Mouse (Mus musculus): ENCODE measurements around the gene Pik3c2g. TPM values are rescaled to one million over a fixed set of nuclear protein-coding genes. Genes with fewer than 3 reads are reported as not detected.

Gene Pik3c2g
- total RNA-seq (2021): 10 to 100 TPM in 1 of 2 experiments, under 1 TPM in 1; 0.17 to 52.1 TPM
- 3.9 and 4.2 TPM in 2 replicates for polyA plus RNA-seq (2012; rRNA removed)
- long read RNA-seq: 0 reads

DNA sequence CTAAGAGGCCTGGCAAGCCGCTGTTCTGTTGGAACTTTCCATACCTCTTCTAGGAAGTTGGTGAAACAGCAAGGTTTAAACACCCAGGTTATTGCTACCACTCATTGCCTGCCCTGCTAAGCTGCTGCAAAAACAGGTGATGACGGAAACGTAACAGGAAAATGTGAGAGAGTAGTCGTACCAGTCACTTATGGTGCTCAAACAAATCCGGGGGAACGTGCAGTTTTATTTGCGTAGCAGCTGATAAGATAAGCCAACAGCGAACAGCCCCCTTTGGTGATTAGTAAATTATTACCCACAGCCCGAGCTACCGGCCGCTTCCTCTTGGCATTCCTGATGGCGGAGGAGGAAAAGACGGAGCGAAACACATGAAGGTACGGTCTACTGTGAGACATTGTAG lies at the start of gene Pik3c2g:
Pik3c2g (plus strand) TSS at position 330 of the 400 bp plus-strand sequence.
- no peak for DNase-seq

DNA sequence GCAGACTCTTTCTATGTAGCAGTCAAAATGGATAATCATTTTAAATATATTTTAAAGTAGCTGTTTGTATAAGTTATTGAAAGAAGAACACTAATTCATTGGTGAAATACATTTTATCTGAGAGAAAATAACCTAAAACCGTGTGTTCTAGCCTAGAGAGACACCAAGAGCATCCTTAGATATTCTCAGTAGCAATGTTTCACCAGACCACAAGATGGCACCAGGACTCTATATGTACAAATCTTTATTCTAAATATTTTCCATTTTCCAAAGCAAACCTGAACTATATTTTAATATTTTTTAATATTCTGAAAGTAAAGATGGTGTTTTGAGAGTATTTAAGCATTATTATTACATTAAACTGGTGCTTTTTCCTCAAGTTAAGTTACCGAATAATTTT lies 48.6 kb upstream of the Pik3c2g start:
- no peak for DNase-seq

DNA sequence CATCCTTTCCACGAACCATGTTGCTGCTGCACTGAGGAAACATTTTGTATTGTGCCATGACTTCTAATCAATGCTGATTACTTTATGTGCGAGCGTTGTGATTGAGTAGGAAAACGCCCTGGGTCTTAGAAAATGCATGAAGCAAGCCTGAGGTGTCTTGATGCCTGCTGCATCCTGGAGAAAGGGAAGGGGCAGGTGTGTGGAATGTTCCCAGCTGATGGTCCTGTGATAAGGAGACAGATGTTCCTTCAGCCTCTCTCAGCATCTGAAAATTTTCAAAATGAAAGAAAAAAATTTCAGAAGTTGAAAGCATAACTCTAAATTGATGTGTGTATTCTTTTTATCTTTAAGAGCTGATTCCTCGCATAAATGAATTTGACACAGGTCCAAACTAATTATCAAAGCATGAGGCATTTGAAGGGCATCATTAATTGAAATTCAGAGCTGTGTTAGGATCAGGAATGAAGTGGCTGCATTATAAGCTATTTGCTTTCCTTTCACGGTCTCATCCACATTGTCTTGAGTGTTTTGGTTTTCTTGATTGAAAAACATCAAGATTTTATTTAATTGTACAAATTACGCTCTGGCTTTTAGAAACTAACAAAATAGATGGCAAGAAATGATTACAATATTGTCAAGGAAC lies 31.4 kb upstream of the Pik3c2g start:
- DNase-seq: no peak

DNA sequence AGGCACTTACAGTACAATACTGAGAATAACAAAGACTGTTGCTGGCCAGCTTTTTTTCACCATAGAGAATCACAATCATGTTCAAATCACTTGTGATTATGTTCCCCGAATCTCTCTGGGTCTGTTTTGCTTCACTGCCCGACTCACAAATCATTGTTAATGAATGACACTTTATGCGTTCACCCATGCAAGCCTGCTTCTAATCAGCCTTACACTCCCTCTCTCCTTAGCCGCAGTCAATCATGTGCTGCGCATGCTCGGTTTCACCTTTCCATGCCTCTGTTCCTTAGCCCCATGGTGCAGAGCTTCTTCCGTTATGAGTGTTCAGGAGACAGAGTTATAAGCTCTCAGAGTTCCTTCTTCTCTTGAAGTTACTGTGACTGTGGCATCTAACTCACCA lies 17.8 kb upstream of the Pik3c2g start:
- DNase-seq: no peak

DNA sequence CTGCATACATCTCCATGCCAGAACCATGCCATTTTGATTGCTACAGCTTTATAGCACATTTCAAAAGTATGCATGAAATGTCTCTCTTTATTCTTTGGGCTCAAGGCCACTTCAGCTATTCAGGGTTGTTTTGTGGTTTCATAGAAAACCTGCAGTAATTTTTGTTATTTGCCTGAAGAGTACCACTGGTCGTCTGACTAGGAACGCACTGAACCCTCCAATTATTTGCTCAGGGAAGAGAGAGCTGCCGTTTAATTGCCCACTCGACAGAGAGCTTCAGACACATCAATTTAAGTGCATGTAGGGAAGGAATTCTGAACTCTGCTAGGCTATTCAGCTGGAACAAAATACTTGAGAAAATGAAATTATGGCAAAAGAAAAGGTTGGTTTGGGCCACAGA lies 11.2 kb upstream of the Pik3c2g start:
- DNase-seq: peak; percentile 10

DNA sequence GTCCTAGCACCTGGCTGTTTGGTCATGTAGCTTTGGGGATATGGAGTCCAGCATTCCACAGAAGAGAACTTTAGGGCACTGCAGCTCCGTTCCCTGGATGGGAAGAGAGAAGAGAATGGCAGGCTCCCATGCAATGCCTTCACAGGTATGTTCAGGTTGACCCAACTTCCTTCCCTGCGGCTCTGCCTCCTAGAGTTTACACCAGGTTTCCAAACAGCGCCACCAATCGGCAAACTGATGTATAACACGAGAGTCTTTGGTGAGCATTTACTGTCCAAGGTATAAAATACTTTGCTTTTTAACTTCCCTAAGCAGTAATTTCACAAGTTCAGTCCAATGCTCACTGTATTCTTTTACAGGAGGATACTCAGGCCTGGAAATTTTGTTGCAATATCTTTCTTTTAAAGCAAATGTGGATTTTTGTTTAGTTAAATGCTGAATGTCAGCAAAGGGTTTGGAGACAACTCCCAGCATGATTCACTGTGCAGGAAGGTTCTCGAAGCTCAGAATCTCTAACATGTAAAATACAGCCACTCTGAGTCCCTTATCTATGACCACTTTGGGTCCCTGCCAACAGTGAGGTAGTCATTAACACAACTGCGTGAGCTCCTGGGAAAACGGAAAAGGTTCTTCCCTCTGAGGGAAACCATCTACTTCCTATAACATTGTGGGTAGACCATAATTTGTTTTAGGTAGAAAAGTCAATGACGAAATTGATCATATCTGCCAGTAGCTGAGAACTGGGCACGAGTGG lies 10.6 kb upstream of the Pik3c2g start:
- peak; percentile 21 for DNase-seq

DNA sequence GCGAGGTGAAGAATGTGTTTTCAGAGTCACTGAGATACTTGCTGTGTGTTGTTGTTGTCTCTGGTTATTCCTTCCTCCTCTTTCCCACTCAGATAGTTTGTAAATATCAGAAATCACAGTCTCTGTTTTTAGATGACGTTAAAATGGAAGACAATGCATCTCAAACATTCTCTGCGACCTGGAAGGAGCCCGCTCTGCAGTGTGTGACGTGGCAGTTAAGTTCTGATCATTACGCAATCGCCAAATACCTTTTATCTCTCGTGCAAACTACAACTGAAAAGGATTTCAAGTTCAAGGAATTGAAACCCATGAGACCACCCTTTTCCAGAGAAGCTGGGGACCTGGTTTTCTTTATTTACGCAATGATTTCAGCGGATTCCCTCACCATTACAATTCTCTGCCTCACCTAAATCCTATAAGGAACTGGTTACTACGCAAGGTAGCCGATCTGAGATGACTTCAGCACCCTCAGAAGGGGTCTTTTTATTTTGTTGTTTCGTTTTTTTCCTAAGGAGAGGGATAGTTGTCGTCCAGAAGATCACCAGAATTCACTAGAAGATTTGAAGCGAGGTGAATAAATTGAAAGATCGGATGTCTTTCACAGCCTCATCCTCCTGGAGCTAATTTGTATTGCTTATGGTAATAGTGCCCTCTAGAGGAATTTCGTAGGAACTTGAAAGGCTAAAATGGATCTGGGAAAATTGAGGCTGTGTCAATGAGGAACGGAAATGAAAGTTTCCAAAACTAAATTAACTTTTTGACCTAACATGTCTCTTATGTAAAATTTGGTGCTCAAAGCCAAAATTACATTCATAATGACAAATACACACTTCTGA lies 9.8 kb upstream of the Pik3c2g start:
- DNase-seq: no peak

DNA sequence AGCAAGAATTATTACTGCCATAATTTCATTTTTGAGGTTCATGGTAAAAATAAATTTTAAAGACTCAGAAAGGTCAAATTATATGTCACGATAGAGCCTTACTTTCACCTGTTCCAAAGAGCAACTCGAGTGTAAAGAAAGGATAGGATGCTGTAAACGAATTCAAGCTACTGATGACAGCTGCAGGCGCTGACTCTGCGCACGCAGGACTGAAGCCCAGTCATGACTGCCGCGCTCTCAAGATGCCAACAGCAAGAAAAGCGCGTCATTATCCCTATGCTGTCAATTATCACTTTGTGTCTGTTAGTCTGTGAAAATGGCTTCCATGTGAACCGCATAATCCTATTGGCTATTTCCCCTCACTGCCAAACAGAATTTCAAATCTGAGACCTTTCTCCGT lies 457 bp downstream of the Pik3c2g start:
- no peak for DNase-seq

DNA sequence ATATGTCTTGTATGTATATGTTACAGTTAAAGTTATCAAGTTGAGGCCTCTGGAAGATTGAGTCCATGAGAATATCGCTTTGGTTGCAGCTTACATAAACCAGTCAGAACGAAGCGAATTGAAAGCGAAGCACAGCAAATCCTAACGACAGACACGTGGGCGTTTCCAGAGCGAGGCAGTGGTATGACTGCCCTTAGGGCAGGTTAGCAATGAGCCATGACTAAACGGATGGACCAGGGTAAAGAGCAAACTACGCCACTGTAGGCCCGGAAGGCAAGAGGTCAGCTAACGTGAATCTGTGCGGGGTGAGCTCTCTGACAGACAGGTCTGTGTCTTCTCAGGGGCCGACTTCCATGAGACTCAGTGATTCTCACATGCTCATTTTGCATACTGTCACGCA lies 1.4 kb downstream of the Pik3c2g start:
- DNase-seq: no peak

DNA sequence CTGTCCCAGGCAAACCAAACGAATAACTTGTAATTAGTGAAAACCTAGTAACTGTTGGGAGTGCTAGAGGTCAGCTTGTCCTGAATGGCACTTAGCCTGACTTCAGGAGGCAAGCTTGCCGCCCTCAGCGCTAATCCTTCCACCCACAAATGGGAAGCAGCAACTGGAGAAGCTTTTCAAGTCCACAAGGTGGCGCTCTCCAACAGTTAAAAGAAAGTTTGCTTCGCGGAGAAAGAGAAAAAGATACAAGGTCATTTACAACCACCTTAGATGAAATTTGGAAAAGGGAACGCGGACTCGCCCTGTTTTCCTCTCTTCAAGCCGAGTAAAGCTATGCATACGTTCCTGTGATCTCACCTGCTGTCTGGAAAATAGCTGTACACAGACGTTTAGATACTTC lies 2.3 kb downstream of the Pik3c2g start:
- peak; percentile 51 for DNase-seq

DNA sequence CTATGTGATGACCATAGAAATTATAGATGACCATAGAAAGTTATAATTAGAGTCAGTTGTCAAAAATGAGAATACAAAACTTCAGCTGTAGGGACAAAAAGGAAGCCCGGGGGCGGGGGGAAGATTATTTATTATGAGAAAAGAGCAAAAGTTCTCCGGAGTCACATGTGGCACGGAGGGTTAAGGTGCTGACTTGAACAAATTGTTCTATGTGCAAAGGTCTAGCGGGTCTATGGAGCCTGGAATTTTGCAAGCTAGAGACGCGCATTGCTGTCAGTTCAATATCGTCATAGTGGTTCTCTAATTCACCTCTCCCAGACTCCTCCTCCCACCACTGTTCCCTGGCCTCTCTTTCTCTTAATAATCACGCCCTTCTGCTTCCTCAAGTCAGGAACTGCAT lies 2.8 kb downstream of the Pik3c2g start:
- no peak for DNase-seq

DNA sequence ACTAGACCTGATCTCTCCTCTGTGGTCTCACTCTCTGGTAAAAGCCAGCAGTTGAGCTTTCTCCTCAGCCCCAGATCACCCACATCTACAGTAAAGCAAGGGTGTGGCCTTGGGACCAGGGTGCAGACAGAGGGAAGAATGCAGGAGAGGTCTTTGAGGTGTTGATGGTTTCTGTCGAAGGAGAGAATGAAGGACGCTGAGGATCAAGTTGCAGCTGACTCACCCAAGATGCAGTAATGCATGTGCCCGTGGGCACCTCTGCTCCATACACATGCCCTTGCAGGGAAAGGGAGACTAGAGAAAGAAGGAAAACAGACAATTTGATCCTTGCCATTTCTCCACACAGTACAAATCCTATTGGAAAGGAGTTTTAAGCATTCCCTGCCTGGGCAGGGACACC lies 5.1 kb downstream of the Pik3c2g start:
- DNase-seq: no peak

DNA sequence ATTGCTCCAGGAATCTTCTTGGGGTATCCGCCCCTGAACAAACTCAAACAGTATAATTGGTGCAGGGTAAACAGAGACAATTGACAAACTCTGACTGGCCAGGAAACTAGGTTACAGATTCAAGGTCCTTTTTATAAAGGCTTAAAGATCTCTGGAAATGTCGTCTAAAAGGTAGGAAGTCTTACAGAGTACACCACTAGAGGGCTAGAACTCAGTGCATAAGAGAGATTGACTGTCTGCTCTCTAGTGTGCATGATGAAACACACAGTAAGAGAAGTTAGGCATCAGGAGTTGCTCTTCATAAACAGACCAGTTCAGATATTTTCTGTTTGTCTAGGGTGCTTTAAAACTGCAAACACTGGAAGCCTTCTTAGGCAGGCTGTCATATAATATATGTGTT lies 9.4 kb downstream of the Pik3c2g start:
- no peak for DNase-seq

DNA sequence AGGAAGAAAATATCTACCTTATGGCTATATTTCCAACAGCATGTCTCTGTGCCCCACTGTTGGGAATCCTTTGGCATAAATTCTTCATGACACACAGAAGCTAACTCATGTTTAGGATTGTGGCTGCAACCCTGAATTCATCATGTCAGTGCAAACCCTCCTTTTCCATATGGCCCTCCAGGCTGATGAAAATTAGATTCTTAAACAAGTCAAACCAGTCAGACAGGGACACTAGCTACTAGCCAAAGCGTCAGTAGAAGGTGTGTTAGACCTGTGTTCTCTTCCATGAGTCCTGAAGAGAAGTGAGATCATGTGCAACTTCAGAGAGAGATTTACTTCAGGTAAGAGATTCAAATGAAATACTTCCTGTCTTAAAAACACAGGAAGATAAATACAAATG lies 12.2 kb downstream of the Pik3c2g start:
- no peak for DNase-seq

DNA sequence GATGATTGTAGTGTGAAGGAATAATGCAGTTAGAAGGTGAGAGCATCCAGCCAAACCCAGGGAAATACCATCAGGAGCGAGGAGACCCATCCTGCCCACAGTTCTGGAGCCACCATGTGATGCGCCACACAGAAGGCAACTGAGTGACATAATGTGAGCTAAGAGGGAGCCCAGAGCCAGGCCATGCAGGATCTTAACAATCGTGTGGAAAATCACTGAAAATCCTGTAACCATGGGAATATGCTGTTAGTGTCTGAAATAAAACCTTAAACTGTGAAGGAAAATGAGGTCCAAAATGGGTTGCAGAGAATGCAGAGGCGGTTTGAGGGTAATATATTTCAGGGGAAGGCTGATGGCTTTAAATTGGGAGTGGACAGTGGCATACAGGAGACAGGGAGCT lies 31.8 kb downstream of the Pik3c2g start:
- DNase-seq: no peak

DNA sequence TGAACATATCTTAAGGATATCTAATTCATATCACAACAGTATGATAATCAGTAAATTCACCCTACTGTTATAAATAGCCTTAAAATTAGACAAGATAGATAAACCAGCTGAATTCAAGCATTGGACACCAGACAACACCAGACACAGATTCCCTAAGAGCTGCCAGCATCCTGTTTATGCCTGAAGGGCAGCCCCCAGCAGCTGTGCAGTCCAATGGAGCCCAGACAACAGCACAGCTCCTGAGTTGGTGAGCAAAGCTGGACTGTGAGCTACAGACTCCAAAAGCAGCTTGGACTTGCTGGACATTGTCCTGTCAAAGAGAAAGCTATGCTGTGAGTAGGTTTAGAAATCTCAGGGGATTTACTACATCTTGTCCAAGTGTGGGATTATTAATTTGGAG lies 37.7 kb downstream of the Pik3c2g start:
- no peak for DNase-seq

DNA sequence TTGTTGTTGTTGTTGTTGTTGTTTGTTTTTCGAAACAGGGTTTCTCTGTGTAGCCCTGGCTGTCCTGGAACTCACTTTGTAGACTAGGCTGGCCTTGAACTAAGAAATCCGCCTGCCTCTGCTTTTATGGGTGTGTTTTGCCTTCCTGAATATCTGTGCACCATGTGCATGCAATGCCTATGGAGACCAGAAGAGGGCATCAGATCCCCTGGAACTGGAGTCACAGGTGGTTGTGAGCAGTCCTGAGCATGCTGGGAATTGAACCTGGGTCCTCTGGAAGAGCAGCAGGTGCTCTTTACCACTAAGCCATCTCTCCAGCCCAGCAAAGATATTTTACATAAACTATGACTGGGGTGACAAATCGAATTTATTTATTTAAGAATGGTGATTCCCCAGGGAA lies 47.5 kb downstream of the Pik3c2g start:
- DNase-seq: no peak

DNA sequence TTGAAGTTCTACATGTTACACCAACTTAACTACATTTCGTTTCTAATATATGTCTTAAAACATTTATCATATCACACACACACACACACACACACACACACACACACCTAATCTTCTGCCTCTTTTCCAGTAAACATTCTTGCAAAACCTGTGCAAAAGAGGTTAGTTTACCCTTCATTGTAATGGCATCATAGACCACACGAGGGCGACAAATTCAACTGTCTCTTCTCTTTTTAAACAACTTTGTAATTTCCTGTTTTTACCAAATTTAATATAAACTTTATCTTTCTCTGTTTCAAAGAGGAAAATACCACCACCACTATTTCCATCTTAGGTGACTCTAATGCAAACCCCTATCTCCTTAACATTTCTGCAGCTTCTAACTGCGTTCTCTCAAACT lies 68.4 kb downstream of the Pik3c2g start:
- DNase-seq: no peak

DNA sequence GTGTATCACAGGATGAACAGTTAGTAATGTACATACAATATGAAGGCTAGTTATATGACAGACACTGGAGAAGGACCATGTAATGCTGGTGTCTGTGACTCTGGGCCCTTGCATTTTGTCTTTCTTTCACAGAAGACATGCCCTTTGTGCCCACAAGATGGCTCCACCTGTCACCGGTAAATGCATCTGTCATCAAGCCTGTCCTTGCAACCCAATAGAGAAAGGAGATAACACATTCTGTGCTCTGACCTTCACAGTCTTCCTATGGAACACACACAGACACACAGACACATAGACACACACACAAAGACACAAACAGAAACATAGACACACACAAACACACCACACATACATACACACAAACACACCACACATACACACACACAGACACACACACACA lies 75.4 kb downstream of the Pik3c2g start:
- DNase-seq: peak; percentile 21

DNA sequence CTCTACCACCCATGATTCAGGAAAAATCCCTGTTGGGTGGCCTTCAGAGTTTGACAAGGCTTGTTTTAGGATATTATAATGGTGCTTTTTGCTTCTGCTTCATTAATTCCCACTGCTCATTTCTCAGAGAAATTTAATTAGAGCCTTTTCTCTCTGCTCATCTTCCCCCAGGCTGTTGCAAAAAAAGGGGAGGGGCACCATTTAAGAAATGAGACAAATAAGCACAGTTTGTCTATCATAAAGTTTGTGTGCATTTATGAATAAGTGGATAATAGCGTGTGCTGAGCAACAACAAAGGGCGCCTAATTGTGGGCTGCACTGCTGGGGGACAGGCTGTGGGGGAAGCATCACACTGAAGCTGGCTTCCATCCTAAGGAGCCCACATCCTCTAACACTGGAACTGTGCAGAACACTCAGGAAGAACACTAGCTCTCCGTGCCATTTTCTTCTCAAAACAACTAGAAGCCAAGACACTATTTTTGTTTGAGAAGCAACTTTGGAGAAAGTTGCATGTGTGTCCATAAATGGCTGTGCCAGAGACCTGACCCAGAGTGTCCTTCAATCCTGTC lies 131.5 kb downstream of the Pik3c2g start:
- no peak for DNase-seq

DNA sequence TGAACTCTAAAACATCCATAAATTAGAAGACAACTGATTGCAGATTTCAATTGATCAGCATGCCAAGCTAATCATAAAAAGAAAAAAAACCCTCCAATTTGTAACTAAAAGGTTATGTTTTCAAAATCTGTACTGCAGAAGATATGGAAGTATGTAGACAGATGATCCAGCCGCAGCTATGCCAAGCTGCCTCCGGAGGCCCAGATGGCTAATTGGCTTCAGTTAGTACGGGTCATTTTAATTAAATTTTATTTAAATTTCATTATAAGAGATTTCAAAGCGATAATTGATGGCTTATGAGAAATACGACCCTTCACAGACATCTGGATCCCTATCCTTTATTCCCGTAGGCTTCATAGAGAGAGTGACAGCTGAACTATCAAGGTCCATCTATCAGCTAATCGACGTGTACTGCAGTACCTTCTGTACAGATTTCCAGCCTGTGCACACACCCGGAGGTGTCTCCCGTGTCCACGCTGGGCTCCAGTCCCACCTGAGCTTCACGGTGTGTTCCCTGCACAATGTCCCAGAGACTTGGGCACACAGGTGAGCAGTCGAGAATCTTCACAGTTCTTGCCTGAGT lies 132.7 kb downstream of the Pik3c2g start:
- no peak for DNase-seq
